Mouse (Mus musculus) liver, embryonic 12.5 days (tissue): ENCODE data around the gene Mxi1. TPM values are rescaled to one million over a fixed set of nuclear protein-coding genes. Genes with fewer than 3 reads are reported as not detected.

Experiments used
- ATAC-seq: fragments of 200-750 bp; cut with Nextera tagmentation; 2 replicates; pipeline ENCODE4 v1.8.0; 2017; ENCODE audit warnings: moderate number of reproducible peaks, mild to moderate bottlenecking, moderate library complexity
- H3K27ac ChIP-seq: fragments of 300-500 bp; sonication (generic); 2 replicates; pipeline ENCODE4 v1.5.1; 2016; ENCODE audit warnings: mild to moderate bottlenecking
- H3K27me3 ChIP-seq: fragments of 300-500 bp; sonication (generic); replicated peaks from 2 replicates; pipeline ENCODE4 v1.6.1; 2016; ENCODE audit warnings: mild to moderate bottlenecking, moderate library complexity
- H3K36me3 ChIP-seq: fragments of 300-500 bp; sonication (generic); 2 replicates; pipeline ENCODE4 v1.6.1; 2016; ENCODE audit warnings: mild to moderate bottlenecking, moderate library complexity
- H3K4me1 ChIP-seq: fragments of 300-500 bp; sonication (generic); 2 replicates; pipeline ENCODE4 v1.6.1; 2016
- H3K4me2 ChIP-seq: fragments of 300-500 bp; sonication (generic); 2 replicates; pipeline ENCODE4 v1.6.1; 2016; ENCODE audit warnings: mild to moderate bottlenecking, moderate library complexity
- H3K4me3 ChIP-seq: fragments of 300-500 bp; sonication (generic); 2 replicates; pipeline ENCODE4 v1.5.1; 2016; ENCODE audit warnings: mild to moderate bottlenecking, moderate library complexity
- H3K9ac ChIP-seq: fragments of 300-500 bp; sonication (generic); 2 replicates; pipeline ENCODE4 v1.6.1; 2016; ENCODE audit warnings: mild to moderate bottlenecking, moderate library complexity
- H3K9me3 ChIP-seq: fragments of 300-500 bp; sonication (generic); replicated peaks from 2 replicates; pipeline ENCODE4 v1.6.1; 2016; ENCODE audit warnings: mild to moderate bottlenecking, moderate library complexity
- WGBS: fragments of 180-500 bp; shearing (Covaris S2); methylation state at CpG from one replicate; pipeline ENCODE4 v1.1.7; 2016; ENCODE audit not compliant: insufficient replicate concordance; 5-methylcytosine and 5-hydroxymethylcytosine counted together
- polyA plus RNA-seq: library from polyadenylated mRNA; unstranded; fragments of >200 nt; fragmentation: Nextera tagmentation; extraction: Ambion mirVana; gene quantifications from 2 replicates; pipeline ENCODE4 v1.2.1, GENCODE M21; 2016

Mxi1 gene
- polyA plus RNA-seq, 1 experiment from 2014 or later: 38.3 TPM

GRCm38 (mm10) chr19:53329992-53330381 is 19.7 kb downstream of the Mxi1 start:
- Histone ChIP-seq H3K9me3 (no peaks in the 10 kb centered on the region), H3K9ac (peak overlapping the region; percentile 93), H3K4me2 (peak overlapping the region; percentile 100), H3K27ac (peak overlapping the region; percentile 89), H3K36me3 (peaks cover 31% of the 10 kb centered on the region), H3K27me3 (no peaks in the 10 kb centered on the region), H3K4me3 (peak overlapping the region; percentile 88), H3K4me1 (peaks cover 76% of the 10 kb centered on the region)
- peak; percentile 28 for ATAC-seq
- WGBS: under 1% methylated on average over 29 of the region's 29 CpGs

DNA sequence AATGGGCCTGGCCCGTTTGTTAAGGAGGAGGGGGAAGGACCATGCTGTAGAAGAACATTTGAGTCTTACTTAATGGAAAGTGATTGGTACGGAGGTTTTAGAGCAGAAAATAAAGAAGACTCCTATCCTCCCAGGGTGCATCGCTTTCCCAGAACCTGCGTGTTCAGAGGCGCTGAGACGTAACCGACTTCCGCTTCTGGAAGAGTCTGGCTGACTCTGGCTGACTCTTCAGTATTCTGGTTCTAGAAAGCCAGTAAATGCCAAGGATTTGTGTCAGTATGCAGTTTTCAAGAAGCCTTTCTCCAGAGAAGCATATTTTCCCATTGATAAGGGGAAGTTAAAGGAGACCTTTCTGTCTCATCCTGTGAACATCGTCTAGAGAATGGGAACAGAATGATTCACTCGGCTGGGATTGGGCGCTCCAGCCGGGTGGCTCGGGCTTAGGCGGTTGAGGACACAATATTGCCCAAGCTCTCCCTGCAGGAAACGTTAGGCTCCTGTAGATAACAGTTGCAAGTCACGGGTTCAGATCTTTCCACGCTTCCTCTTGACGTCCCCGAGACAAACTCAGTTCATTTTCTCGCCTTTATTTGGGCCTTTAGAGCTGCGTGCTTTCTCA is 21.7 kb downstream of the Mxi1 start:
- no peaks in the 10 kb centered on the region for H3K27me3 ChIP-seq
- ATAC-seq: no peak
- H3K9ac ChIP-seq: no peak overlapping the region
- H3K9me3 ChIP-seq: no peaks in the 10 kb centered on the region
- H3K4me3 ChIP-seq: no peak overlapping the region
- H3K27ac ChIP-seq: peak overlapping the region; percentile 47
- H3K36me3 ChIP-seq: peaks cover 50% of the 10 kb centered on the region
- 57% methylated on average over 21 of the region's 21 CpGs for WGBS
- peaks cover 58% of the 10 kb centered on the region for H3K4me1 ChIP-seq
- 0 out of 2 replicates have a peak overlapping the region, but pooled peaks have one; percentile 100 for H3K4me2 ChIP-seq

- H3K9ac ChIP-seq: no peak overlapping the region
- no peak overlapping the region for H3K4me2 ChIP-seq
- ATAC-seq: no peak
- peaks cover 41% of the 10 kb centered on the region for H3K4me1 ChIP-seq
- H3K27me3 ChIP-seq: no peaks in the 10 kb centered on the region
- no peaks in the 10 kb centered on the region for H3K9me3 ChIP-seq
- no peak overlapping the region for H3K27ac ChIP-seq
- no peak overlapping the region for H3K4me3 ChIP-seq
- 53% methylated on average over 6 of the region's 6 CpGs for WGBS
- peaks cover 65% of the 10 kb centered on the region for H3K36me3 ChIP-seq
Observed at GRCm38 (mm10) chr19:53333730-53334129, 23.4 kb downstream of the Mxi1 start.

DNA sequence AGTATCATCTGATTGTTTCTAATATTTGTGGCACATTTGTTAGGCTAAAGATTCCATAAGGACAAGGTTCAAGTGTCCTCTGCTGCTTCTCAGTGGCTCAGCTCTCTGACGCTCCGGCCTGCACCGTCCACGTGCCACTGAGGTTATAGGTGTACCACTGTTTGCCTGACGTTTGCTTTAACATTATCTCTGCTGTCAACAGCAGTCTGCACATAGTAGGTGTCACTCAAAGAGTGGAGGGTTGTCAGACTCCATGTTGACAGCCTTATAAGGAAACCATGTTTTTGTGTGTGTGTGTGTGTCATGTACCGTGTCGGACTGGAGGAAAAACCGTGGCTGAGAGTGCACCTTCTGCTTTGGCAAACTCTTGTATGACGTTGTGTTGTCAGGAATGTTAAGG is 24.9 kb downstream of the Mxi1 start:
- H3K27ac ChIP-seq: no peak overlapping the region
- H3K27me3 ChIP-seq: no peaks in the 10 kb centered on the region
- no peak overlapping the region for H3K4me2 ChIP-seq
- H3K9ac ChIP-seq: no peak overlapping the region
- peaks cover 67% of the 10 kb centered on the region for H3K36me3 ChIP-seq
- no peak overlapping the region for H3K4me3 ChIP-seq
- H3K4me1 ChIP-seq: peaks cover 38% of the 10 kb centered on the region
- WGBS: 86% methylated on average over 9 of the region's 9 CpGs
- H3K9me3 ChIP-seq: no peaks in the 10 kb centered on the region
- no peak for ATAC-seq

- H3K9ac ChIP-seq: no peak overlapping the region
- H3K4me3 ChIP-seq: no peak overlapping the region
- WGBS: 15% methylated on average over 6 of the region's 6 CpGs
- no peak for ATAC-seq
- peaks cover 32% of the 10 kb centered on the region for H3K36me3 ChIP-seq
- peaks cover 19% of the 10 kb centered on the region for H3K4me1 ChIP-seq
- no peaks in the 10 kb centered on the region for H3K9me3 ChIP-seq
- no peak overlapping the region for H3K27ac ChIP-seq
- 0 out of 2 replicates have a peak overlapping the region, but pooled peaks have one; percentile 6 for H3K4me2 ChIP-seq
- H3K27me3 ChIP-seq: no peaks in the 10 kb centered on the region
Observed at GRCm38 (mm10) chr19:53340423-53340822, 30.1 kb downstream of the Mxi1 start.

DNA sequence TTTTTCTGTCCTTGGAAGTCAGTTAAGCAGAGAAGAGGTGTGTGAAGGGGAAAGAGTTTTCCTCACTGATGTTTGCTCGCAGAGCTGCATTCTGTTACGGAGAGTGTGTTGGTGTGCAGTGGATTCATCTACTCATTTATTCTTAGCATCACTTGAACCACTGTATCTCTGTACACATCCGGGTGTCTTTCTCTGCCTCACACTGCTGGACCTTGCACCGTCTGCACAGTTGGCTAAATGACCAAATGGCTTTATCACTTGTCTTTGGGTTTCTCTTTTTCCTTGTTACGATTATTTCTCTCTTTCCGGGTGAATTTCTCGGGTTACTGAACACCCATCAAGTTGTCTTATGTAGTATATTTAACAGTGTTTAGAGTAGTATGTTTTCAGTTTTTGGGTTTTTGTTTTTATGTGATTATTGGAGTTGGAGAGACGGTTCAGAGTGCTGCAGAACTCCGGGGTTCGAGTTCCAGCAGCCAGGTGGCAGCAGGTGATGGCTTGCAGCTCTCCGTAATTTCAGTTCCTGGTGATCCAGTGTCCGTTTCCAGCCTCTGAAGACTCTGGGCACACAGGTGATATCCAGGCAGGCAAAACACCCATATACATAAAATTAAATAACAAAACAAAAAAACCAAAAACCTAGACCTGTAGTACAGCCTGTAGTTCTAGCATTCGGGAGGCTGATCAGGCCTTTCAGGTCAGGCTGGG is 33.0 kb downstream of the Mxi1 start:
- ATAC-seq: no peak
- H3K4me2 ChIP-seq: no peak overlapping the region
- H3K36me3 ChIP-seq: peaks cover 14% of the 10 kb centered on the region
- H3K9ac ChIP-seq: no peak overlapping the region
- H3K4me3 ChIP-seq: no peak overlapping the region
- H3K27ac ChIP-seq: no peak overlapping the region
- WGBS: 88% methylated on average over 13 of the region's 13 CpGs
- no peaks in the 10 kb centered on the region for H3K9me3 ChIP-seq
- H3K4me1 ChIP-seq: peaks cover 19% of the 10 kb centered on the region
- H3K27me3 ChIP-seq: no peaks in the 10 kb centered on the region

- no peak for ATAC-seq
- 87% methylated on average over 16 of the region's 16 CpGs for WGBS
- no peaks in the 10 kb centered on the region for H3K27me3 ChIP-seq
- H3K4me3 ChIP-seq: no peak overlapping the region
- H3K4me1 ChIP-seq: peaks cover 19% of the 10 kb centered on the region
- peaks cover 11% of the 10 kb centered on the region for H3K36me3 ChIP-seq
- H3K27ac ChIP-seq: no peak overlapping the region
- no peaks in the 10 kb centered on the region for H3K9me3 ChIP-seq
- no peak overlapping the region for H3K9ac ChIP-seq
- H3K4me2 ChIP-seq: peak overlapping the region; percentile 20; the same call in 1 of the 2 replicates
Observed at GRCm38 (mm10) chr19:53344062-53344461, 33.7 kb downstream of the Mxi1 start.

- Histone ChIP-seq H3K27ac (no peak overlapping the region), H3K36me3 (peaks cover 16% of the 10 kb centered on the region), H3K27me3 (no peaks in the 10 kb centered on the region), H3K4me2 (no peak overlapping the region), H3K4me1 (peaks cover 8% of the 10 kb centered on the region), H3K9me3 (no peaks in the 10 kb centered on the region), H3K9ac (no peak overlapping the region), H3K4me3 (no peak overlapping the region)
- no peak for ATAC-seq
- WGBS: 84% methylated on average over 14 of the region's 14 CpGs
Observed at GRCm38 (mm10) chr19:53345766-53346165, 35.4 kb downstream of the Mxi1 start.

DNA sequence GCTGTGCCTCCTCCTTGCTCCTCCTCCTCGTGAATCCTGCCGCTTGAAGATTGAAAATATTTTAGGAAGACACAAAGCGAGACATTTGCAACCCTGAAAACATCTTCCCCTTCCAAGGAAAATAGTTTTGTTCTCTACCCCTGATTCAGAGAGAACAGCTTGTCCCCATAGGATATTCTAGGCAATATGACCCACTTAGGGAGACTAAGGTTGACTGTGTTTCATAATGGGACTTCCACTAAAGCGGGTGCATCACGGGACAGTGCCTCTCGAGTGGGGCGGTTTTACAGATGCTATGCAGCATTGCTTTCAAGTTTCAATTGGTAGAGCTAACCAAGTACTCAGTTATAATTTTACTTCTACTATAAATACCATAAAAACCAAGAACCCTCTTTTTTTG is 43.5 kb downstream of the Mxi1 start:
- no peak for ATAC-seq

GRCm38 (mm10) chr19:53354271-53355000 is 44.1 kb downstream of the Mxi1 start:
- Histone ChIP-seq H3K4me2 (no peak overlapping the region), H3K4me1 (0 out of 2 replicates have a peak, but pooled peaks cover under 1% of the 10 kb centered on the region), H3K27me3 (no peaks in the 10 kb centered on the region), H3K27ac (no peak overlapping the region), H3K4me3 (no peak overlapping the region), H3K36me3 (peaks cover 26% of the 10 kb centered on the region), H3K9ac (no peak overlapping the region), H3K9me3 (0 out of 2 replicates have a peak, but pooled peaks cover 2% of the 10 kb centered on the region)
- ATAC-seq: no peak
- WGBS: 79% methylated on average over 7 of the region's 7 CpGs

More for the DNA sequence above, 43.5 kb downstream of the Mxi1 start:
- Histone ChIP-seq H3K4me2 (no peak overlapping the region), H3K4me3 (no peak overlapping the region), H3K27ac (no peak overlapping the region), H3K4me1 (no peaks in the 10 kb centered on the region), H3K27me3 (no peaks in the 10 kb centered on the region), H3K9ac (no peak overlapping the region), H3K36me3 (peaks cover 30% of the 10 kb centered on the region), H3K9me3 (0 out of 2 replicates have a peak, but pooled peaks cover 2% of the 10 kb centered on the region)
- WGBS: 91% methylated on average over 7 of the region's 7 CpGs

DNA sequence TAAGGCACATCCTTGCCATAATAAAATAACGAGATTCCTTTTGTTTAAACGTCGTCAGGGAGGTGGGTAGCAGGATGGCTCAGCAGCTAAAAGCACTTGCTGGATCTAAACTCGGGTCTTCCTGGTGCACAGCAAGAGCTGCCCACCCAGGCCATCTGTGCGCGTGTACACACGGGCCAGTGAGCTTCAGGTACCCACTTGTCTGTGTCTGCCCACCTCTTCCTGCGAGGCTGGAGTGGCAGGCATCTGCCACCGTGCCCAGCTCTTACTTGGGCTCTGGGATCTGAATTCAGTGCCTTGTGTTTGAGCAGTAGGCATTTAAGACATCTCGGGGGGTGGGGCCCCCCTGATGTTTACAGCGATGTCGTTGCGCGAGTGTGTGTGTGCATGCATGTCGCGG is 44.7 kb downstream of the Mxi1 start:
- H3K27ac ChIP-seq: no peak overlapping the region
- H3K36me3 ChIP-seq: peaks cover 26% of the 10 kb centered on the region
- peaks cover 7% of the 10 kb centered on the region; the same call in 1 of the 2 replicates for H3K4me1 ChIP-seq
- H3K9me3 ChIP-seq: 0 out of 2 replicates have a peak, but pooled peaks cover 2% of the 10 kb centered on the region
- no peak overlapping the region for H3K4me3 ChIP-seq
- H3K4me2 ChIP-seq: no peak overlapping the region
- H3K9ac ChIP-seq: no peak overlapping the region
- 87% methylated on average over 16 of the region's 16 CpGs for WGBS
- H3K27me3 ChIP-seq: no peaks in the 10 kb centered on the region
- no peak for ATAC-seq
